Mouse (Mus musculus): ENCODE results near the gene Pou2f2. TPM values are rescaled to one million over a fixed set of nuclear protein-coding genes. Genes with fewer than 3 reads are reported as not detected.

Gene Pou2f2
- polyA plus RNA-seq, 1 experiment from 2014 or later: 0.91 TPM

GRCm38 (mm10) chr7:25187662-25188650 lies 8.4 kb upstream of the Pou2f2 start:
- ATAC-seq (ENCODE audit: insufficient number of reproducible peaks, insufficient read depth, low FRiP score, low TSS enrichment, low read depth): no peak
- no peak overlapping the region for H3K4me3 ChIP-seq
- H3K9ac ChIP-seq: no peak overlapping the region
- H3K27ac ChIP-seq: no peak overlapping the region
- H3K36me3 ChIP-seq: no peaks in the 10 kb centered on the region
- no peak overlapping the region for H3K4me2 ChIP-seq
- H3K9me3 ChIP-seq: no peaks in the 10 kb centered on the region
- peaks cover 25% of the 10 kb centered on the region for H3K27me3 ChIP-seq
- 25% methylated on average over 21 of the region's 21 CpGs for WGBS
- no peaks in the 10 kb centered on the region for H3K4me1 ChIP-seq

GRCm38 (mm10) chr7:25184091-25184490 lies 4.6 kb upstream of the Pou2f2 start:
- Histone ChIP-seq H3K4me3 (no peak overlapping the region), H3K9me3 (no peaks in the 10 kb centered on the region), H3K9ac (no peak overlapping the region), H3K4me1 (peaks cover 13% of the 10 kb centered on the region; the same call in 1 of the 2 replicates), H3K36me3 (no peaks in the 10 kb centered on the region), H3K27ac (no peak overlapping the region), H3K4me2 (no peak overlapping the region), H3K27me3 (peaks cover 63% of the 10 kb centered on the region)
- 72% methylated on average over 6 of the region's 6 CpGs for WGBS
- ATAC-seq (ENCODE audit: insufficient number of reproducible peaks, insufficient read depth, low FRiP score, low TSS enrichment, low read depth): no peak

GRCm38 (mm10) chr7:25181814-25182213 lies 2.3 kb upstream of the Pou2f2 start:
- Histone ChIP-seq H3K9ac (no peak overlapping the region), H3K4me3 (peak overlapping the region; percentile 15; the same call in 1 of the 2 replicates), H3K4me1 (peaks cover 23% of the 10 kb centered on the region), H3K27me3 (peaks cover 86% of the 10 kb centered on the region), H3K27ac (no peak overlapping the region), H3K36me3 (no peaks in the 10 kb centered on the region), H3K9me3 (no peaks in the 10 kb centered on the region), H3K4me2 (peak overlapping the region; percentile 16)
- 5% methylated on average over 21 of the region's 21 CpGs for WGBS
- no peak for ATAC-seq (ENCODE audit: insufficient number of reproducible peaks, insufficient read depth, low FRiP score, low TSS enrichment, low read depth)

GRCm38 (mm10) chr7:25181331-25181790 lies 1.8 kb upstream of the Pou2f2 start:
- H3K4me3 ChIP-seq: peak overlapping the region; percentile 15; the same call in 1 of the 2 replicates
- no peak for ATAC-seq (ENCODE audit: insufficient number of reproducible peaks, insufficient read depth, low FRiP score, low TSS enrichment, low read depth)
- WGBS: under 1% methylated on average over 15 of the region's 15 CpGs

GRCm38 (mm10) chr7:25180512-25180911 lies 986 bp upstream of the Pou2f2 start:
- peak overlapping the region; percentile 88; the same call in 1 of the 2 replicates for H3K4me2 ChIP-seq
- H3K27me3 ChIP-seq: peaks cover 94% of the 10 kb centered on the region
- H3K9ac ChIP-seq: no peak overlapping the region
- no peaks in the 10 kb centered on the region for H3K9me3 ChIP-seq
- WGBS: 5% methylated on average over 6 of the region's 6 CpGs
- H3K4me3 ChIP-seq: 0 out of 2 replicates have a peak overlapping the region, but pooled peaks have one; percentile 54
- H3K27ac ChIP-seq: no peak overlapping the region
- H3K4me1 ChIP-seq: peaks cover 23% of the 10 kb centered on the region
- no peak for ATAC-seq (ENCODE audit: insufficient number of reproducible peaks, insufficient read depth, low FRiP score, low TSS enrichment, low read depth)
- no peaks in the 10 kb centered on the region for H3K36me3 ChIP-seq

More at GRCm38 (mm10) chr7:25181331-25181790, 1.8 kb upstream of the Pou2f2 start:
- H3K9me3 ChIP-seq: no peaks in the 10 kb centered on the region
- H3K27ac ChIP-seq: no peak overlapping the region
- H3K27me3 ChIP-seq: peaks cover 90% of the 10 kb centered on the region
- peak overlapping the region; percentile 16 for H3K4me2 ChIP-seq
- H3K4me1 ChIP-seq: peaks cover 23% of the 10 kb centered on the region
- H3K9ac ChIP-seq: no peak overlapping the region
- no peaks in the 10 kb centered on the region for H3K36me3 ChIP-seq

- Histone ChIP-seq H3K9ac (peak overlapping the region; percentile 62), H3K4me3 (peak overlapping the region; percentile 54), H3K27me3 (peaks cover 99% of the 10 kb centered on the region), H3K4me2 (peak overlapping the region; percentile 88), H3K9me3 (no peaks in the 10 kb centered on the region), H3K27ac (no peak overlapping the region), H3K36me3 (no peaks in the 10 kb centered on the region), H3K4me1 (peaks cover 23% of the 10 kb centered on the region)
- ATAC-seq (ENCODE audit: insufficient number of reproducible peaks, insufficient read depth, low FRiP score, low TSS enrichment, low read depth): peak; percentile 32
- WGBS: 1% methylated on average over 56 of the region's 56 CpGs
Observed at GRCm38 (mm10) chr7:25178787-25179605, 530 bp downstream of the Pou2f2 start.

GRCm38 (mm10) chr7:25178317-25178716 lies 1.2 kb downstream of the Pou2f2 start:
- no peak for ATAC-seq (ENCODE audit: insufficient number of reproducible peaks, insufficient read depth, low FRiP score, low TSS enrichment, low read depth)
- Histone ChIP-seq H3K27me3 (peaks cover 94% of the 10 kb centered on the region), H3K4me3 (peak overlapping the region; percentile 54), H3K9me3 (no peaks in the 10 kb centered on the region), H3K4me2 (peak overlapping the region; percentile 88), H3K36me3 (no peaks in the 10 kb centered on the region), H3K9ac (0 out of 2 replicates have a peak overlapping the region, but pooled peaks have one; percentile 62), H3K27ac (no peak overlapping the region), H3K4me1 (peaks cover 23% of the 10 kb centered on the region)
- 2% methylated on average over 17 of the region's 17 CpGs for WGBS

- H3K27ac ChIP-seq: no peak overlapping the region
- no peak overlapping the region for H3K9ac ChIP-seq
- peaks cover 14% of the 10 kb centered on the region for H3K4me1 ChIP-seq
- peaks cover 62% of the 10 kb centered on the region for H3K27me3 ChIP-seq
- no peak overlapping the region for H3K4me3 ChIP-seq
- ATAC-seq (ENCODE audit: insufficient number of reproducible peaks, insufficient read depth, low FRiP score, low TSS enrichment, low read depth): no peak
- WGBS: 62% methylated on average over 11 of the region's 11 CpGs
- H3K9me3 ChIP-seq: no peaks in the 10 kb centered on the region
- no peaks in the 10 kb centered on the region for H3K36me3 ChIP-seq
- no peak overlapping the region for H3K4me2 ChIP-seq
Observed at GRCm38 (mm10) chr7:25174343-25174742, 5.2 kb downstream of the Pou2f2 start.

- H3K9me3 ChIP-seq: no peaks in the 10 kb centered on the region
- ATAC-seq (ENCODE audit: insufficient number of reproducible peaks, insufficient read depth, low FRiP score, low TSS enrichment, low read depth): no peak
- H3K27ac ChIP-seq: no peak overlapping the region
- H3K4me3 ChIP-seq: no peak overlapping the region
- peaks cover 50% of the 10 kb centered on the region for H3K27me3 ChIP-seq
- 20% methylated on average over 5 of the region's 5 CpGs for WGBS
- H3K4me2 ChIP-seq: no peak overlapping the region
- H3K9ac ChIP-seq: no peak overlapping the region
- 0 out of 2 replicates have a peak, but pooled peaks cover 2% of the 10 kb centered on the region for H3K4me1 ChIP-seq
- H3K36me3 ChIP-seq: no peaks in the 10 kb centered on the region
Observed at GRCm38 (mm10) chr7:25172669-25173068, 6.9 kb downstream of the Pou2f2 start.

- Histone ChIP-seq H3K4me1 (0 out of 2 replicates have a peak, but pooled peaks cover 2% of the 10 kb centered on the region), H3K27me3 (peaks cover 29% of the 10 kb centered on the region), H3K27ac (no peak overlapping the region), H3K36me3 (no peaks in the 10 kb centered on the region), H3K4me2 (no peak overlapping the region), H3K9ac (no peak overlapping the region), H3K4me3 (no peak overlapping the region), H3K9me3 (no peaks in the 10 kb centered on the region)
- WGBS: 38% methylated on average over 3 of the region's 3 CpGs
- no peak for ATAC-seq (ENCODE audit: insufficient number of reproducible peaks, insufficient read depth, low FRiP score, low TSS enrichment, low read depth)
Observed at GRCm38 (mm10) chr7:25170583-25170982, 8.9 kb downstream of the Pou2f2 start.

GRCm38 (mm10) chr7:25166106-25166505 lies 13.4 kb downstream of the Pou2f2 start:
- H3K27ac ChIP-seq: no peak overlapping the region
- no peak overlapping the region for H3K4me3 ChIP-seq
- peaks cover 4% of the 10 kb centered on the region; the same call in 1 of the 2 replicates for H3K9me3 ChIP-seq
- H3K27me3 ChIP-seq: peaks cover 19% of the 10 kb centered on the region
- no peak overlapping the region for H3K9ac ChIP-seq
- H3K4me2 ChIP-seq: no peak overlapping the region
- 82% methylated on average over 5 of the region's 5 CpGs for WGBS
- no peaks in the 10 kb centered on the region for H3K36me3 ChIP-seq
- H3K4me1 ChIP-seq: no peaks in the 10 kb centered on the region
- no peak for ATAC-seq (ENCODE audit: insufficient number of reproducible peaks, insufficient read depth, low FRiP score, low TSS enrichment, low read depth)

All from embryonic facial prominence, embryonic 13.5 days (tissue).